Mouse (Mus musculus) heart, postnatal 0 days (tissue): Measurements from ENCODE around the gene Chic1. TPM values are rescaled to one million over a fixed set of nuclear protein-coding genes. Genes with fewer than 3 reads are reported as not detected.

Source experiments
- ATAC-seq: fragments of 200-750 bp; cut with Nextera tagmentation; 2 replicates; pipeline ENCODE4 v1.8.0; 2017; ENCODE audit warnings: low read depth, moderate number of reproducible peaks, moderate library complexity; ENCODE audit not compliant: insufficient read depth
- DNase-seq: peaks from one replicate; pipeline ENCODE4 v3.0.0-alpha.2; 2016; ENCODE audit warnings: low spot score
- H3K27ac ChIP-seq: fragments of 300-500 bp; sonication (generic); 2 replicates; pipeline ENCODE4 v1.5.1; 2014; ENCODE audit warnings: low read depth, mild to moderate bottlenecking
- H3K27me3 ChIP-seq: fragments of 300-500 bp; sonication (generic); 2 replicates; pipeline ENCODE4 v1.6.1; 2014; ENCODE audit warnings: low read length, mixed read lengths; ENCODE audit not compliant: control insufficient read depth, insufficient read depth
- H3K36me3 ChIP-seq: fragments of 300-500 bp; sonication (generic); replicated peaks from 2 replicates; pipeline ENCODE4 v1.6.1; 2014; ENCODE audit warnings: low read length, mixed read lengths; ENCODE audit not compliant: control insufficient read depth, insufficient read depth
- H3K4me1 ChIP-seq: fragments of 300-500 bp; sonication (generic); 2 replicates; pipeline ENCODE4 v1.6.1; 2014; ENCODE audit warnings: antibody characterized with exemption; ENCODE audit not compliant: control insufficient read depth, insufficient read depth
- H3K4me2 ChIP-seq: fragments of 300-500 bp; sonication (generic); 2 replicates; pipeline ENCODE4 v1.6.1; 2014; ENCODE audit warnings: low read depth, mild to moderate bottlenecking, low read length, moderate library complexity
- H3K4me3 ChIP-seq: fragments of 300-500 bp; sonication (generic); 2 replicates; pipeline ENCODE4 v1.5.1; 2014; ENCODE audit warnings: low read depth, low read length
- H3K9ac ChIP-seq: fragments of 300-500 bp; sonication (generic); replicated peaks from 2 replicates; pipeline ENCODE4 v1.6.1; 2014; ENCODE audit warnings: low read depth, low read length, mixed read lengths
- H3K9me3 ChIP-seq: fragments of 300-500 bp; sonication (generic); replicated peaks from 2 replicates; pipeline ENCODE4 v1.6.1; 2016; ENCODE audit warnings: low read length; ENCODE audit not compliant: control insufficient read depth
- CTCF ChIP-seq: IDR thresholded peaks from 2 replicates; pipeline ENCODE4 v1.5.1; 2016; ENCODE audit warnings: antibody characterized with exemption, control low read depth, low read depth
- EP300 ChIP-seq: IDR thresholded peaks from 2 replicates; pipeline ENCODE4 v1.6.1; 2016; ENCODE audit warnings: antibody characterized with exemption, low read depth
- WGBS: fragments of 180-500 bp; shearing (Covaris S2); extraction: QIAGEN DNeasy Blood & Tissue Kit; methylation state at CpG from one replicate; pipeline ENCODE4 v1.1.7; 2014; 5-methylcytosine and 5-hydroxymethylcytosine counted together
- polyA plus RNA-seq: library from polyadenylated mRNA; unstranded; fragments of >200 nt; fragmentation: Nextera tagmentation; extraction: Ambion mirVana; gene quantifications from 2 replicates; pipeline ENCODE4 v1.2.1, GENCODE M21; 2015
- total RNA-seq: library from RNA; depleted of rRNA; stranded (reverse); fragments of >200 nt; gene quantifications from 2 replicates; pipeline ENCODE4 v1.2.3, GENCODE M21; 2014; ENCODE audit warnings: low replicate concordance; rRNA removed

The Chic1 gene
- total and polyA plus RNA-seq, 2 experiments from 2014 or later = 0.65 to 0.90 TPM

DNA sequence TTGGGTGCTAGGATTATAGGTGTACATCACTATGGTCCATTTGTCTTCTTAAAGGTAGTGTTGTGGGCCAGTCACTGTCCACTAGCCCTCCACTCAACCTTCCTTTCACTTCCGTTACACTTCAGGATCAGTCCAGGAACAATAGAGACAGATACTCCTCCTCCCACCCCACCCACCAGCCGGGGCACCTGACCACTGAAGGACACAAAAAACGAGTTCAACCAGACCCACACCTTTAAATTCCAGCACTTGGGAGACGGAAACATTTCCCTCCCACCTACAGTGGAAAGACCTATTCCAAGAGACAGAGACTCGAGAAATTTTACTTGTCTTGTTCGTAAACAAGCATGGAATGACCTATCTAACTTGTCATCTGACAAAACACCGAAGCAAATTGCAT is 76.0 kb downstream of the Chic1 start:
- H3K4me1 ChIP-seq = no peaks in the 10 kb centered on the region
- no peak for ATAC-seq
- H3K9me3 ChIP-seq = no peaks in the 10 kb centered on the region
- no peak for DNase-seq
- H3K27ac ChIP-seq = no peak overlapping the region
- H3K27me3 ChIP-seq = peaks cover 17% of the 10 kb centered on the region; the same call in 1 of the 2 replicates
- no peak overlapping the region for H3K9ac ChIP-seq
- no peaks in the 10 kb centered on the region for H3K36me3 ChIP-seq
- TF ChIP-seq EP300 (no peak), CTCF (no peak)
- no peak overlapping the region for H3K4me2 ChIP-seq
- 69% methylated on average over 7 of the region's 7 CpGs for WGBS
- no peak overlapping the region for H3K4me3 ChIP-seq

DNA sequence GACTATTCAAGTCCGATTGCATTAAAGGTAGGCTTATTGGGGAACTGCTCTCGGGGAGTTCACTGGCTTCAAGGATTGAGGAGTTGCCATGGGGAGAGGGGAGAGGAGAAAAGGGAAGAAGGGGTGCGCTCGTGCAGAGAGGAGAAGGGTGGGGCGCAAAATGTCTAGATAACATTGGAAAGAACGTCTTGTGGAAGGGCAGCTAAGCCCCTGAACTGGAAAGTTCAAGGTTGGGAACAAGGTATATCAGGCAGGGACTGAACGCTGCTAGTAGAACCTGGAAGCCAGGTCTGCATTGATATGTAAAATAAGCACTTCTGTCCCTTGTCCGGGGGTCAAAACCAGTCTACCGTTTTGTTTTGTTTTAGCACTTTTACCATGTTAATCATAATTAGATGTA is 81.7 kb downstream of the Chic1 start:
- Histone ChIP-seq H3K4me1 (no peaks in the 10 kb centered on the region), H3K27ac (no peak overlapping the region), H3K9me3 (no peaks in the 10 kb centered on the region), H3K4me3 (no peak overlapping the region), H3K27me3 (peaks cover 40% of the 10 kb centered on the region), H3K36me3 (no peaks in the 10 kb centered on the region), H3K4me2 (no peak overlapping the region), H3K9ac (no peak overlapping the region)
- DNase-seq = no peak
- ATAC-seq = no peak
- TF ChIP-seq CTCF (no peak), EP300 (no peak)
- WGBS = 13% methylated on average over 9 of the region's 9 CpGs

DNA sequence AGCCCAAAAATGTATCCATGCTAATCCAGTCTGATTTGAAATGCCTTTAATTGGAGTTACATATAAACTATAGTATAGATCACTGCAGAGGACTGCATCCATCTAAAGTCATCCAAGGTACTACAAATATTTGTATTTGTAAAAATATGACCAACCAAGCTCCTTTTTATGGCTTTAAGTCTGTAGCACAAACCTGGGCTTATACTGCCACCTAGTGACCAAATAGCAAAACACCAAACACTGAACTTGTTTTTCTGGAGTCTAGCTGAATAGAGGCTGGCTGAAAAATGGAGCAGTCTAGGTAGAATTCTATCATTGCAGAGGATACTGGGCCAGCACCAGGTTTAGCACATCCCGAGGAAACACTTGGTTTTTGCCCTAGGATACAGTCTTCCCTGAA is 84.5 kb downstream of the Chic1 start:
- H3K27ac ChIP-seq = no peak overlapping the region
- ATAC-seq (no peak), DNase-seq (peak; percentile 46)
- TF ChIP-seq CTCF (peak; percentile 68), EP300 (no peak)
- no peaks in the 10 kb centered on the region for H3K36me3 ChIP-seq
- H3K4me1 ChIP-seq = no peaks in the 10 kb centered on the region
- no peak overlapping the region for H3K4me3 ChIP-seq
- H3K9me3 ChIP-seq = no peaks in the 10 kb centered on the region
- H3K4me2 ChIP-seq = no peak overlapping the region
- WGBS = 0% methylated on average over 1 of the region's 1 CpGs
- H3K9ac ChIP-seq = no peak overlapping the region
- H3K27me3 ChIP-seq = peaks cover 32% of the 10 kb centered on the region

DNA sequence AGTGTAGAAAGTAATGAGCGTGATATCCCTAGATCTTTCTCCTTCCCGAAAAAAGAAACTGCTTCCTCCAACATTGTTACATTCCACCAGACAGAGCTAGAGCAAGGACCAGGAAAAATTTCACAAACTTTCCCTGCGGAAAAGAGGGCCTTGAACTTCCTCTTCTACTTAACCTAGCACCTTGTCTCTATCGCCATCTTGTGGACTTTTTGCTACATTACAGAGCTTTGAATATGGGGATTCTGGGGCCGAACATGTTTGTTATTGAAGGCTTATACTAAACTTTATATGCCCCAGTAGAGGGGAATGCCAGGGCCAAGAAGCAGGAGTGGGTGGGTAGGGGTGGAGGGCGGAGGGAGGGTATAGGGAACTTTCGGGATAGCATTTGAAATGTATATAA is 87.5 kb downstream of the Chic1 start:
- H3K9me3 ChIP-seq = no peaks in the 10 kb centered on the region
- peaks cover 30% of the 10 kb centered on the region for H3K27me3 ChIP-seq
- H3K4me1 ChIP-seq = no peaks in the 10 kb centered on the region

More for the DNA sequence above, 87.5 kb downstream of the Chic1 start:
- no peak overlapping the region for H3K4me2 ChIP-seq
- no peaks in the 10 kb centered on the region for H3K36me3 ChIP-seq
- TF ChIP-seq EP300 (no peak), CTCF (peak; percentile 63)
- no peak overlapping the region for H3K9ac ChIP-seq
- DNase-seq = no peak
- 38% methylated on average over 7 of the region's 7 CpGs for WGBS
- no peak overlapping the region for H3K4me3 ChIP-seq
- no peak for ATAC-seq
- H3K27ac ChIP-seq = no peak overlapping the region

Other genes with a start within 250 kb of the Chic1 start
- gene Nap1l2, start 169.8 kb upstream of the Chic1 start, total RNA-seq = 0.62 TPM in 1 of 2 replicates, not detected in the other
- 0.14 and 0.26 TPM in 2 replicates for gene Nap1l2, start 169.8 kb upstream of the Chic1 start, polyA plus RNA-seq
- not detected in 2 replicates for gene Cdx4, start 35.1 kb upstream of the Chic1 start, total RNA-seq
- not detected in 2 replicates for gene Cdx4, start 35.1 kb upstream of the Chic1 start, polyA plus RNA-seq
- not detected in 2 replicates for gene Tsx, start 58.0 kb downstream of the Chic1 start, total RNA-seq
- gene Tsx, start 58.0 kb downstream of the Chic1 start, polyA plus RNA-seq = 0.15 TPM in 1 of 2 replicates, not detected in the other
- not detected in 2 replicates for gene Gm26992, start 65.5 kb downstream of the Chic1 start, total RNA-seq
- not detected in 2 replicates for gene Gm26992, start 65.5 kb downstream of the Chic1 start, polyA plus RNA-seq